Mouse (Mus musculus): ENCODE results near the gene Vangl1.

Vangl1 gene

GRCm38 (mm10) chr3:102141451-102141850 is 63.0 kb downstream of the Vangl1 start:
- DNase-seq = no peak

GRCm38 (mm10) chr3:102140606-102141005 is 63.9 kb downstream of the Vangl1 start:
- no peak for DNase-seq

- DNase-seq = no peak
Measured at GRCm38 (mm10) chr3:102138899-102139298, 65.6 kb downstream of the Vangl1 start.

GRCm38 (mm10) chr3:102137158-102137557 is 67.3 kb downstream of the Vangl1 start:
- no peak for DNase-seq

- DNase-seq = no peak
Measured at GRCm38 (mm10) chr3:102135389-102136113, 68.9 kb downstream of the Vangl1 start.

- no peak for DNase-seq
Measured at GRCm38 (mm10) chr3:102131627-102132324, 72.7 kb downstream of the Vangl1 start.

GRCm38 (mm10) chr3:102130478-102130877 is 74.0 kb downstream of the Vangl1 start:
- no peak for DNase-seq

GRCm38 (mm10) chr3:102128242-102128641 is 76.3 kb downstream of the Vangl1 start:
- no peak for DNase-seq

GRCm38 (mm10) chr3:102127114-102127513 is 77.4 kb downstream of the Vangl1 start:
- DNase-seq = no peak

GRCm38 (mm10) chr3:102125546-102125945 is 78.9 kb downstream of the Vangl1 start:
- DNase-seq = no peak

GRCm38 (mm10) chr3:102123654-102124053 is 80.8 kb downstream of the Vangl1 start:
- DNase-seq = no peak

GRCm38 (mm10) chr3:102122046-102122445 is 82.4 kb downstream of the Vangl1 start:
- no peak for DNase-seq

GRCm38 (mm10) chr3:102120947-102121346 is 83.5 kb downstream of the Vangl1 start:
- no peak for DNase-seq

- no peak for DNase-seq
Measured at GRCm38 (mm10) chr3:102111979-102112599, 92.4 kb downstream of the Vangl1 start.

- no peak for DNase-seq
Measured at GRCm38 (mm10) chr3:102108201-102108600, 96.3 kb downstream of the Vangl1 start.

GRCm38 (mm10) chr3:102103811-102104565 is 100.5 kb downstream of the Vangl1 start:
- DNase-seq = no peak
